ENCODE assay signal across 8 mouse cellular contexts in the genomic region with DNA sequence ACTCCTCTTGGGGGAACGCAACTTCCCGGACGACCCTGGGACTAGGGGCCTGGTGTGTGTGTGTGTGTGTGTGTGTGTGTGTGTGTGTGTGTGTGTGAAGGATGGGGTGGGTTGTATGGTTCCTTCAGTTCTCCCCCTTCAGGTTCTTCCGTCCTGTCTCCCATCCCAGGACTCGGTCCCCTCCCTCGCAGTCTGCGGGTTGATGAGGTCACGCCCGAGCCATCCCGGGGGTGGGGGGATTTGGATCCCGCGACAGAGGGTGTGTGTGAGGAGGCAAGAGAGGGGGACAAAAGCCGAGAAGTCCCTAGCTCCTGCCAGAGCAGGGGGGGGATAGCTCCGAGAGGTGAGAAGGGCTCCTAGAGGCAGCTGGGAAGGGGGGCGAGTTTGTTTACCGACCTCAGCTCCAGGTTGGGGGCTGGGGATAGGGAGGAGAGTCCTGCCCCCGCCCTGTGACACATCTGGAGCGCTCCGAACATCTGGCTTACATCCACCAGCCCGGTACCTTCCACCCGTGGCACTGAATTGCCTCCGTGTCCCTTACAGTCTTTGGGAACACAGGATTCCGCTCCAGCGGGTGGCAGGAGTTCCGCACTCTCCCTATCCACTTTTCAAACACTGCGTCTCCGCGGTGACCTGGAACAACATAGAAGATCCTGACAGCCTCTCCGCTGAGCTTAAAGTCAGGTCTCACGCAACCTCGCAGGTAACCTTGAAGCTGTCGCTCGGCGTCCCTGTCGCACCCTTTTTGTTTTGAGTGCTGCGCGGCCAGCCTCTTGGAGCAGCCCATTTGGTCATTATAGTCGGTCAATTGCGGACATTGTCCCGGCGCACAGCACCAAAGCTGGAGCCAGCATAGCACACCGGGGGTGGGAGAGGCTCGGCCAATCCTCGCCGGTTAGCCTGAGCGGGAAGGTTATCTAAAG. TPM values are rescaled to one million over a fixed set of nuclear protein-coding genes. Genes with fewer than 3 reads are reported as not detected.
A peak's percentile ranks its signal among the peaks of the same experiment; 100 is the strongest.
DNase-seq lines count a peak whose midpoint lies in the region; ATAC-seq and TF ChIP-seq lines count a peak whose summit lies in the region.

No protein-coding gene starts in this region.

- H3K27me3 ChIP-seq in limb, embryonic 11.5 days (ENCODE audit: control insufficient read depth, insufficient read depth, low read length), result peaks cover 66% of the 10 kb centered on the region
- peaks cover 92% of the 10 kb centered on the region for H3K27me3 ChIP-seq in neural tube, embryonic 15.5 days (replicated peaks)

- in situ Hi-C loops in ES-E14 (cut with MboI; ENCODE audit: low sequenced_read_pairs in 2 of 2, unreplicated experiment in 2 of 2), result loop anchor here in 1 of 2 experiments (25.0 kb wide), 1 partner anchor 577 kb away; no protein-coding TSS in a partner anchor

- peak overlapping the region; percentile 13; the same call in 1 of the 2 replicates for H3K9ac ChIP-seq in ES-E14 (ENCODE audit: insufficient read depth, low read depth, low read length, poor library complexity, severe bottlenecking)
- peak overlapping the region; percentile 44 for H3K9ac ChIP-seq in limb, embryonic 11.5 days (ENCODE audit: low read length)
- H3K9ac ChIP-seq in neural tube, embryonic 15.5 days (replicated peaks), result peak overlapping the region; percentile 45

- under 1% methylated on average over 46 of the region's 46 CpGs for WGBS in limb, embryonic 11.5 days
- WGBS in neural tube, embryonic 15.5 days, result under 1% methylated on average over 45 of the region's 46 CpGs

- H3K27ac ChIP-seq in ES-E14 (ENCODE audit: insufficient read depth, low read depth, low read length, poor library complexity, severe bottlenecking), result no peak overlapping the region
- peak overlapping the region; percentile 6; the same call in 1 of the 2 replicates for H3K27ac ChIP-seq in limb, embryonic 11.5 days (replicated peaks; ENCODE audit: low read depth, low read length)
- H3K27ac ChIP-seq in neural tube, embryonic 15.5 days (replicated peaks), result no peak overlapping the region

- no peak; the same call in 1 of the 2 replicates for ATAC-seq in limb, embryonic 11.5 days (ENCODE audit: insufficient number of reproducible peaks, low FRiP score, low TSS enrichment, low read depth)
- no peak for ATAC-seq in neural tube, embryonic 15.5 days (ENCODE audit: low FRiP score)
- ATAC-seq in megakaryocyte progenitor cell, adult 5-6 weeks (replicated peaks; ENCODE audit: poor library complexity), result no peak

- H3K4me3 ChIP-seq in ES-E14 (ENCODE audit: insufficient read depth in 1 of 2, low read depth in 1 of 2, low read length in 2 of 2, poor library complexity in 1 of 2, severe bottlenecking in 1 of 2), result peak overlapping the region; percentile 41 to 54
- H3K4me3 ChIP-seq in limb, embryonic 11.5 days (ENCODE audit: low read depth, low read length), result peak overlapping the region; percentile 53
- H3K4me3 ChIP-seq in neural tube, embryonic 15.5 days (replicated peaks), result peak overlapping the region; percentile 48

- peak; percentile 54 for DNase-seq in embryo, embryonic 9.5 days (ENCODE audit: extremely low spot score)
- DNase-seq in embryo, embryonic 10 days (ENCODE audit: low spot score), result no peak
- DNase-seq in ES-E14 (ENCODE audit: low read depth, low spot score), result no peak
- DNase-seq in heart, adult 9 months (ENCODE audit: low spot score in 2 of 2), result peak; percentile 40 to 47
- DNase-seq in limb, embryonic 11.5 days (ENCODE audit: low spot score), result peak; percentile 61
- no peak for DNase-seq in spleen, postnatal 10 days (ENCODE audit: low spot score in 2 of 2)

- no peaks in the 10 kb centered on the region for H3K36me3 ChIP-seq in ES-E14 (ENCODE audit: control insufficient read depth, insufficient read depth, low read length, poor library complexity, severe bottlenecking)
- H3K36me3 ChIP-seq in limb, embryonic 11.5 days (ENCODE audit: control insufficient read depth, insufficient read depth, low read length), result no peaks in the 10 kb centered on the region
- H3K36me3 ChIP-seq in neural tube, embryonic 15.5 days, result no peaks in the 10 kb centered on the region

- peak overlapping the region; percentile 87 for H3K4me2 ChIP-seq in limb, embryonic 11.5 days (ENCODE audit: low read depth, severe bottlenecking)
- peak overlapping the region; percentile 95 for H3K4me2 ChIP-seq in neural tube, embryonic 15.5 days

- H3K4me1 ChIP-seq in ES-E14 (ENCODE audit: control insufficient read depth in 2 of 2, insufficient read depth in 2 of 2, low read length in 2 of 2, poor library complexity in 1 of 2), result peaks cover 0 to 5% of the 10 kb centered on the region in 2 experiments; a peak in 1 of 4 replicates
- H3K4me1 ChIP-seq in limb, embryonic 11.5 days (ENCODE audit: control insufficient read depth, insufficient read depth, low read length), result peaks cover 35% of the 10 kb centered on the region
- H3K4me1 ChIP-seq in neural tube, embryonic 15.5 days, result peaks cover 57% of the 10 kb centered on the region

- H3K9me3 ChIP-seq in ES-E14 (ENCODE audit: control insufficient read depth, insufficient read depth, low read depth, low read length), result no peaks in the 10 kb centered on the region
- H3K9me3 ChIP-seq in limb, embryonic 11.5 days (ENCODE audit: control insufficient read depth, low read length), result no peaks in the 10 kb centered on the region
- H3K9me3 ChIP-seq in neural tube, embryonic 15.5 days (replicated peaks), result no peaks in the 10 kb centered on the region

TF ChIP-seq in ES-E14, 5 proteins besides CTCF, POLR2A, EP300 and RAD21:
- TF ChIP-seq CHD2 (IDR thresholded peaks at IDR 0.05; ENCODE audit: low read depth, low read length), result no peak
- no peak for TF ChIP-seq ZC3H11A (IDR thresholded peaks at IDR 0.05; ENCODE audit: borderline replicate concordance, low read depth, low read length)
- no peak for TF ChIP-seq HCFC1 (IDR thresholded peaks at IDR 0.05; ENCODE audit: borderline replicate concordance, insufficient read depth, low read length)
- TF ChIP-seq MAFK (IDR thresholded peaks at IDR 0.05; ENCODE audit: insufficient read depth, low read depth, low read length), result no peak
- TF ChIP-seq ZNF384 (IDR thresholded peaks at IDR 0.05; ENCODE audit: low read depth, low read length), result no peak
TF ChIP-seq in ES-E14: peak in this region for 0.

RNA-seq across cellular contexts. Expression of gene Wnt11, which starts 0.9 kb away (rescaled TPM):
- 2.3 and 3.5 TPM in 2 replicates for total RNA-seq in ES-E14 (2012; rRNA removed)
- polyA plus RNA-seq in limb, embryonic 11.5 days (2014; fragmentation: Nextera tagmentation; extraction: Ambion mirVana), result 21.3 and 22.2 TPM in 2 replicates
- 1.9 and 2.5 TPM in 2 replicates for polyA plus RNA-seq in neural tube, embryonic 15.5 days (2015; fragmentation: Nextera tagmentation; extraction: Ambion mirVana)
- total RNA-seq in megakaryocyte progenitor cell, adult 5-6 weeks (2015), result not detected in 2 replicates
- total RNA-seq in megakaryocyte progenitor cell, adult 5-6 weeks (2017), result not detected in 2 replicates

Comparison
In these comparisons a context has a peak if more than half of its experiments do, and no peak if none do; other contexts are left out.
1. DNase-seq: peak in embryo, embryonic 9.5 days (single experiment), heart, adult 9 months (2 of 2) and limb, embryonic 11.5 days (single experiment); none in embryo, embryonic 10 days (single experiment), ES-E14 (single experiment) and spleen, postnatal 10 days (0 of 2).
2. Peak in every context shown above with its lines, with median percentiles within 50 percentile points of each other: H3K4me3 ChIP-seq and H3K9ac ChIP-seq.